Mouse (Mus musculus): ENCODE data around the gene Gm8257. TPM values are rescaled to one million over a fixed set of nuclear protein-coding genes. Genes with fewer than 3 reads are reported as not detected.
"Not testable (repeated sequence)": the region's sequence is repeated elsewhere in the genome, so short reads cannot be mapped to it uniquely, and the experiment has no call there.

Gm8257 gene
- not detected in 2 replicates for polyA plus RNA-seq (2012; ENCODE audit: insufficient read depth, insufficient read length, low replicate concordance, missing spikeins)

DNA sequence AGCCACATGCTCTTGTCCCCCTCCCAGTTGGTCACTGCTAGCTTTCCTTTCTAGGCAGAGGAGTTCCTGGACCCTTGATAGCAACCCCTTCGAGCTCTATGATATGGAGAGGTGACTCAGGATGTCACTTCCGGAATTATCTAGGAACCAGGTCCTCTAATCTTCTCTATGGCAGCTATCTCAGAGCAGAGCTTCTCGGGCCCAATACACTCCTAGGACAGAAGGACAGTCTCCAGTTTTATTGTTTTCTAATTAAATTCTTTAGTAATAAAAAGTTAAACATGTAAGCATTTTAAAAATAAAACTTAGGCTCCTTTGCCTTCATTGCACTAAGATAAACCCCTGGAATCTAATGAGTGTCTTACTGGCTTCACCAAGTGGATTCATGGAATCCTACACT lies at the start of gene Gm8257:
TSS of gene Gm8257 (minus strand) at position 101 of the 400 bp plus-strand sequence.
- not testable (repeated sequence) for H3K4me1 ChIP-seq (ENCODE audit: control insufficient read depth, insufficient read depth, low read length); H3K27ac ChIP-seq (ENCODE audit: insufficient read depth, low read depth, low read length); H3K4me3 ChIP-seq (ENCODE audit: insufficient read depth, low read depth, low read length)
- 87% methylated on average over 3 of the region's 3 CpGs for WGBS

DNA sequence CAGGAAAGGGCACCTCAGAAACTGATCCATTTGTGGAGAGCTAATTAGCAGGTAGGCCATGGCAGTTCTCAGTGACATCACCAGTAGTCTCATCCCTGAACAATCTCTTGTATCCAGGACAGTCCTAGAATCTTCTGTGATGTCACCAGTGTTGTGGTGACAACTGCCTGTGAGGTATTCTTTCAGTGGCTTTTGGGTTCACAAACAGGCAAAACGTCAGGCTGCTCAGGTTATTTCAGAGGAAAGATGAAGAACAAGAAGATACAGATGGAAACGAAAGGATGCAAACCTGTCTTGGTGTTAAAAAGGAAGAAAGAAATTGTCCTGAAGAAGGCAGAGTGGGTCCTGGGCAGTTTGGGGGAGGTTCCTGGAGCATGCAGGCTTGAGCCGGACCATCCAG lies 44.0 kb upstream of the Gm8257 start, which contains the start of gene Gm8267:
TSS of gene Gm8267 (minus strand) at position 101 of the 400 bp plus-strand sequence.
- no peaks in the 10 kb centered on the region for H3K4me1 ChIP-seq (ENCODE audit: control insufficient read depth, insufficient read depth, low read length)
- WGBS = 73% methylated on average over 3 of the region's 3 CpGs
- H3K27ac ChIP-seq (ENCODE audit: insufficient read depth, low read depth, low read length) = no peak within 1 kb of the TSS
- H3K4me3 ChIP-seq (ENCODE audit: insufficient read depth, low read depth, low read length) = no peak within 1 kb of the TSS
- TF ChIP-seq POLR2A (IDR thresholded peaks at IDR 0.05; ENCODE audit: insufficient read depth, low read depth, low read length) = no peak
- no peak for TF ChIP-seq CTCF (IDR thresholded peaks at IDR 0.05; ENCODE audit: insufficient read depth, low read depth, low read length)

DNA sequence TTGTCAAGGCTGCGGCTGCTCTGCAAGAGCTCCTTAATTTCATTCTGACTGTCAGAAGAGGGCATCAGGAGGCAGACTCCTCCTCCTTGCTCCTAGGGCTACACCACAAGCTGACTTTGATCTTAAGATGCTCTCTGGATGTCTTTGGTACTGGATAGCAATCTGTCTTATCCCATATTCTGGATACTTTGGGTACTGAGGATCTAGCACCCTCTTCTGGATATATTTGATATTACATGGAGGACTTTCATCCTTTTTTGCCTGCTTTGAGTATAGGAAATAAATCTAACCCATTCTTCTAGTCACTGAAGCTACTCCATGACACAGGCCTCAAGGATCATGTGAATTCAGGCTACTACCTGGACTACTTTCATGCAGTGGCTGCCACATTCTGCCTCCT lies 36.5 kb upstream of the Gm8257 start:
- not testable (repeated sequence) for H3K27ac ChIP-seq (ENCODE audit: insufficient read depth, low read depth, low read length); H3K4me1 ChIP-seq (ENCODE audit: control insufficient read depth, insufficient read depth, low read length)
- WGBS = 62% methylated on average over 1 of the region's 1 CpGs

DNA sequence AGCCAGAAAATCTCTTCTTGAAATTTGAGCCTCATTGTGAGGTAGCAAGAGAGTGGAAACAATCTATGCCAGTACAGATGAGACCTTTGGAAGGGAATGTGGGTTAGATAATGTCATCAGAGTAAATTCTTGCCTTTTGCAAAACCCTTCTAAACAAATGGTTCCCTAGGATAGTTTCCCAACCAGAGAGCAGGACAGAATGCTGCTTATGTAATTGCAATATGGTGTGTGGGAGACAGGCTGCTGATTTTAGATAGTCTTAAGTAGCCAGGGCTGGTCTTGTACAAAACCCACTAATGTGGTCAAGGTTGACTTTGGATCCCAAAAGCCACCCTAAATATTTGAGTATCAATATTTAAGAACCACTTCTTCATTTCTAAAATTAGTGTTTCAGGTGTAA lies 24.5 kb upstream of the Gm8257 start:
- H3K4me1 ChIP-seq (ENCODE audit: control insufficient read depth, insufficient read depth, low read length); H3K4me3 ChIP-seq (ENCODE audit: insufficient read depth, low read depth, low read length); H3K27ac ChIP-seq (ENCODE audit: insufficient read depth, low read depth, low read length): not testable (repeated sequence)

More for the DNA sequence above, 36.5 kb upstream of the Gm8257 start:
- not testable (repeated sequence) for H3K4me3 ChIP-seq (ENCODE audit: insufficient read depth, low read depth, low read length)

DNA sequence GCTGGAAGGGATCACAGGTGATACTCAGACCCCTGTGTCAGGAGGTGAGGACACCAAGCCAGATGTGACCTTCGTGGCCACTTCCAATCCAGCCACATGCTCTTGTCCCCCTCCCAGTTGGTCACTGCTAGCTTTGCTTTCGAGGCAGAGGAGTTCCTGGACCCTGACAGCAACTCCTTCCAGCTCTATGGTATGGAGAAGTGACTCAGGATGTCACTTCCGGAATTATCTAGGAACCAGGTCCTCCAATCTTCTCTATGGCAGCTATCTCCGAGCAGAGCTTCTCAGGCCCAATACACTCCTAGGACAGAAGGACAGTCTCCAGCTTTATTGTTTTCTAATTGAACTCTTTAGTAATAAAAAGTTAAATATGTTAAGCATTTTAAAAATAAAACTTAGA lies 78.5 kb downstream of the Gm8257 start, which contains the start of gene Gm5624:
TSS of gene Gm5624 (minus strand) at position 202 of the 400 bp plus-strand sequence.
- H3K27ac ChIP-seq (ENCODE audit: insufficient read depth, low read depth, low read length); H3K4me1 ChIP-seq (ENCODE audit: control insufficient read depth, insufficient read depth, low read length); H3K4me3 ChIP-seq (ENCODE audit: insufficient read depth, low read depth, low read length): not testable (repeated sequence)
- 76% methylated on average over 4 of the region's 4 CpGs for WGBS

Other genes with a start within 250 kb of the Gm8257 start
- not detected in 2 replicates for gene BC061237, start 214.0 kb downstream of the Gm8257 start, polyA plus RNA-seq (2012; ENCODE audit: insufficient read depth, insufficient read length, low replicate concordance, missing spikeins)
- gene Gm17093, start 188.2 kb downstream of the Gm8257 start, polyA plus RNA-seq (2012; ENCODE audit: insufficient read depth, insufficient read length, low replicate concordance, missing spikeins) = not detected in 2 replicates
- not detected in 2 replicates for gene Gm8247, start 123.3 kb downstream of the Gm8257 start, polyA plus RNA-seq (2012; ENCODE audit: insufficient read depth, insufficient read length, low replicate concordance, missing spikeins)
- gene Gm5624, start 78.5 kb downstream of the Gm8257 start, polyA plus RNA-seq (2012; ENCODE audit: insufficient read depth, insufficient read length, low replicate concordance, missing spikeins) = not detected in 2 replicates
- gene Gm8267, start 43.9 kb upstream of the Gm8257 start, polyA plus RNA-seq (2012; ENCODE audit: insufficient read depth, insufficient read length, low replicate concordance, missing spikeins) = not detected in 2 replicates
- not detected in 2 replicates for gene Ptgdr, start 152.9 kb upstream of the Gm8257 start, polyA plus RNA-seq (2012; ENCODE audit: insufficient read depth, insufficient read length, low replicate concordance, missing spikeins)

Measured in olfactory bulb, adult 2 months (tissue).